ENCODE assay signal across 22 mouse cellular contexts in genomic region chr4:6596321-6596720, GRCm38 (mm10).
"Had no signal": no experiment of that assay in that cellular context is flagged by ENCODE, and none has a peak within 500 bp of the region (broad histone marks: within the 10 kb centered on the region; RNA-seq: fewer than 3 reads in every experiment).

No protein-coding gene starts in this region.

- H3K9ac ChIP-seq: kidney, embryonic 15.5 days; limb, embryonic 13.5 days; liver, embryonic 12.5 days; liver, embryonic 15.5 days; lung, embryonic 15.5 days; midbrain, embryonic 13.5 days; neural tube, embryonic 13.5 days had no signal

- H3K27ac ChIP-seq: kidney, embryonic 15.5 days; limb, embryonic 10.5 days; limb, embryonic 13.5 days; liver, embryonic 12.5 days; liver, embryonic 15.5 days; lung, embryonic 15.5 days; midbrain, embryonic 10.5 days; midbrain, embryonic 13.5 days; neural tube, embryonic 13.5 days had no signal

- H3K4me3 ChIP-seq: kidney, embryonic 15.5 days; limb, embryonic 10.5 days; limb, embryonic 13.5 days; liver, embryonic 12.5 days; liver, embryonic 15.5 days; lung, embryonic 15.5 days; megakaryocyte, embryonic 14.5 days; midbrain, embryonic 10.5 days; midbrain, embryonic 13.5 days; myocyte; neural tube, embryonic 13.5 days had no signal

- H3K36me3 ChIP-seq: kidney, embryonic 15.5 days; limb, embryonic 10.5 days; limb, embryonic 13.5 days; liver, embryonic 12.5 days; liver, embryonic 15.5 days; lung, embryonic 15.5 days; midbrain, embryonic 10.5 days; midbrain, embryonic 13.5 days; neural tube, embryonic 13.5 days had no signal

- H3K4me2 ChIP-seq: kidney, embryonic 15.5 days; limb, embryonic 13.5 days; liver, embryonic 12.5 days; liver, embryonic 15.5 days; lung, embryonic 15.5 days; midbrain, embryonic 13.5 days; neural tube, embryonic 13.5 days had no signal

- H3K4me1 ChIP-seq: kidney, embryonic 15.5 days; limb, embryonic 10.5 days; limb, embryonic 13.5 days; liver, embryonic 12.5 days; liver, embryonic 15.5 days; lung, embryonic 15.5 days; megakaryocyte, embryonic 14.5 days; midbrain, embryonic 10.5 days; midbrain, embryonic 13.5 days; neural tube, embryonic 13.5 days had no signal

- H3K9me3 ChIP-seq: kidney, embryonic 15.5 days; limb, embryonic 10.5 days; limb, embryonic 13.5 days; liver, embryonic 12.5 days; liver, embryonic 15.5 days; lung, embryonic 15.5 days; megakaryocyte, embryonic 14.5 days; midbrain, embryonic 10.5 days; midbrain, embryonic 13.5 days; neural tube, embryonic 13.5 days had no signal

- ATAC-seq: liver, embryonic 12.5 days; midbrain, embryonic 13.5 days; midbrain, embryonic 16.5 days had no signal

- H3K27me3 ChIP-seq: kidney, embryonic 15.5 days; limb, embryonic 13.5 days; liver, embryonic 12.5 days; liver, embryonic 15.5 days; lung, embryonic 15.5 days; megakaryocyte, embryonic 14.5 days; midbrain, embryonic 13.5 days; neural tube, embryonic 13.5 days had no signal

- DNase-seq: kidney, postnatal 14 days; kidney, postnatal 4 days; liver; lung, adult 18-20 months; lung, postnatal 10 days; lung, postnatal 36 days; retina, postnatal 1 day; right cerebral cortex, postnatal 25 days; thymus, adult 18-20 months; thymus, postnatal 36 days had no signal
